Mouse (Mus musculus): ENCODE results near the gene Atf6. TPM values are rescaled to one million over a fixed set of nuclear protein-coding genes. Genes with fewer than 3 reads are reported as not detected.

The Atf6 gene
- polyA plus RNA-seq, 2 experiments from 2014 or later = 5.8 to 8.8 TPM

DNA sequence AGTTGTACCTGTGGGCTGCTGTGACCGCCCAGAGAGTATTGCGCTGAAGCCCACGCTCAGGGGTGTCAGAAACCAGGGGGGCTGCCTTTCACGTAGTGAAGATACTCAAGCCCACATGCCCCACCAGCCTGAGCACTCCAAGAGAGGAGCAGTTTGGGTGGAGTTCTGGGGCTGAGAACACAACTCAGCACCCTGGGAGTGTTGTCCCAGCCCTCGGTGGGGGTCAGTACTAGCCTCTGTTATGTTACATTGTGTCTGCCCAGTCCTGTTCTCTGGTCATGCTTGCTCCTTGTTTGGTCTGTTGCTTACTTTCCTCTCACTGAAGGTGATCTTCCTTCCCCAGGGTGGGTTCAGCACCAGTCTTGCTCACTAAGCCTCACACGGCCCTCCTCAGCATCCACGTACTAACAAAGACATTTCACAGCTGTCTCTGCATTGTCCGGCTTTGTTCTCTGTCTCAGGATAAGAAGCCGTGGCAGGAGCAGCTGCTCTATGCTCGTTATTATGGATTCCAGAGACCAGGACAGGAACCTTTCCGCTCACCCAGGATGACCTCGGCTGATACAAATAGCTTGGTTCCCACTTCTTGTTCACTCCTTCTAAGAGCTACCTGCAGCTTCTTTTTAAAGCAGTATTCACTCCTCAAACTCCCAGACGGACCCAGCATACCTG lies 209.8 kb downstream of the Atf6 start:
- ATAC-seq = no peak

DNA sequence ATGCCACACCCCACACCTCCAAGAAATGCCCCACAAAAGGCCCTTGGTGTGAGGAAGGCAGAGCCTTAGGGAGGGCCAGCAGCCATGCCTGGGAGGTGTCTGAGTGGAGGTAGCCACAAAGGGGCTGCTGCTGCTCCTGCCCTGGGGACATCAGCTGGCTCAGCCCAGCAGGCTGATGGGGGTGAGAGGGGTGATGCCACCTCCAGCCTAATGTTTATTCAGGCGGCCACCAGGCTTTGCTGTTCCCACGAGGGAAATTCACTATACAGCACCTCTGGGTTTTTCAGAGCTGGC lies 210.4 kb downstream of the Atf6 start:
- ATAC-seq = no peak

DNA sequence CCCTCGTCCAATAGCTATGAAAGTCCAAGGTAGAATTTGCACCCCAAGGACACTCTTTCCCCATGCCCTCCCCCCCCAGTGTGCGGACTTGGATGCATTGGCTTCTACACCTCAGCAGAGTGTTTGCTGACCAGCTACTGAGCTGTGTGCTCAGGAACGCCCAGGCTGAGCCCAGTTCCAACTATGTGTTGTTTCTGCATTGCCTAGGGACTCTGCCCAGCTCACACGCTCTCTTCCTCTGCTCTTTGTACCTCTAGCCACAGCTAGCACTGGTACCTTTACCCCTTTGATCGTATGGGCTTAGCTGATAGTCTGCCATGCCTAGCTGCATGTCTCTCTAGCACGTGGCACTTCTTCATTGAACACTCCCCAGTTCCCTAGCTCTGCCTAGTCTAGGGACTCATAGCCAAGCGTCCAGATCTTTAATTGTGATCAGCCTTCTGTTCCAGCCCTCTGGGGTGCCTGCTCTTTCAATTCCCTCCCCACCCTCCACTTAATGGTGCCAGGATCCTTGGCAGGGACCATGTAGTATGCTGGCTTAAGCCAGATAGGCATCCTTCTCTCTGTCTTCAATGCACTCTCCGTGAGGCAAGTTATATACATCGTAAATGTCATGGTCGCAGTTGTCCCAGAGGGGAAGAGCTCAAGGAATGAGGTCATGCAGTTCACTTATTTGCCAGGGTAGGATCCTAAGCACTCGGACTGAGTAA lies 210.9 kb downstream of the Atf6 start:
- no peak for ATAC-seq

DNA sequence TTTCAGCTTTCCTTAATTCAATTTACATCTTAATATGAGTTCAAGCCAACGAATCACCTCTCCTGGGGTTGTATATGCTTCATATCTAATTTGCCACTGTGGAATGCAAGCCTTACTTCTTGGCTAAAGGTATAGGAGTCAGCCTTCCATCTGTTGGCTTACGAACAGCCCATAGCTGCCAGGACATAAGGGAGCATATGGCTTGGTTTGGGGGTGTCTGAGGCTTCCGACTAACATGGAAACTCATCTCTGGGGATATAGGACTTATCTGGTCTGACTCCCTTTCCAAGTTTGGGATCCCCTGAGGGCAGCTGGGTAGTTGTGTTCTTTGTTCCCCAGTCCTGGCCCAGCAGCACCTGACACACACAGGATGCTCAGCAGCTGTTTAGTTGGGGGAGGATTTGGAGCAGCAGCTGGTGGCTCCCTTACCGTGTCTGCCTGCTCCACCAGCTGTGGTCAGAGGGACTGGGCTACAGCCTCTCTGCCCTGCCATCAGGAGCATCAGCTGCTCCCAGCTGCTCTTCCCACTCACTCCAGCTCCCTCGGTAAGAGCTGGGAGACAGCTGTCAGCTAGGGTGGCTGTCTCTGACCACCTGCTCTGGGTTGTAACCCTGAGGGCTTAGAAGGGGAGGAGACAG lies 212.2 kb downstream of the Atf6 start:
- no peak for ATAC-seq

Other genes starting within 250 kb of the Atf6 start
- not detected for gene Olfml2b, start 223.2 kb downstream of the Atf6 start, polyA plus RNA-seq (2017; shearing (Covaris generic))
- not detected for gene Gm26620, start 17.3 kb upstream of the Atf6 start, polyA plus RNA-seq (2017; shearing (Covaris generic))
- gene Dusp12, start 17.8 kb upstream of the Atf6 start, polyA plus RNA-seq (2017; shearing (Covaris generic)) = 10 to 100 TPM; 14.8 to 16.1 TPM
- not detected for gene Fcrlb, start 45.2 kb upstream of the Atf6 start, polyA plus RNA-seq (2017; shearing (Covaris generic))
- gene Fcrla, start 59.8 kb upstream of the Atf6 start, polyA plus RNA-seq (2017; shearing (Covaris generic)) = 1 to 10 TPM in 1 of 2 experiments, under 1 TPM in 1; 0.52 to 3.9 TPM
- gene Fcgr2b, start 108.8 kb upstream of the Atf6 start, polyA plus RNA-seq (2017; shearing (Covaris generic)) = 1 to 10 TPM in 1 of 2 experiments, not detected in 1; 1.1 TPM
- under 1 TPM in 1 of 2 experiments, not detected in 1; 0.26 TPM for gene Fcgr4, start 151.1 kb upstream of the Atf6 start, polyA plus RNA-seq (2017; shearing (Covaris generic))
- not detected for gene Fcgr3, start 197.2 kb upstream of the Atf6 start, polyA plus RNA-seq (2017; shearing (Covaris generic))
- 1 to 10 TPM; 4.8 to 5.5 TPM for gene Cfap126, start 246.1 kb upstream of the Atf6 start, polyA plus RNA-seq (2017; shearing (Covaris generic))

Measured in CD4-positive, CD25-positive, alpha-beta regulatory T cell, adult 4 months (primary cell).